Mouse (Mus musculus) adrenal gland (tissue): ENCODE measurements around the gene Mkrn2os.
"Not testable (repeated sequence)": the region's sequence is repeated elsewhere in the genome, so short reads cannot be mapped to it uniquely, and the experiment has no call there.

Source experiments
- intact Hi-C: fragments of 180-260 bp; cut with DNase I; formaldehyde crosslinking; loops from one replicate; pipeline ENCODE4 v1.15.1; 2025
- long read RNA-seq, 2 experiments: library from polyadenylated mRNA; unstranded; transcript quantifications; one replicate each; pipeline ENCODE4 v2.0.0; 2020; ENCODE audit warnings: borderline replicate concordance in 1 of 2; ENCODE audit not compliant: insufficient replicate concordance in 1 of 2

Gene Mkrn2os
- long read RNA-seq, experiment 1 = 0 reads
- long read RNA-seq, experiment 2 = 0 reads

- intact Hi-C loops = no loop called here
Measured at GRCm38 (mm10) chr6:115592458-115592857, at the start of gene Mkrn2os. Mkrn2os (minus strand) TSS chr6:115592576.

GRCm38 (mm10) chr6:115638188-115638587, 45.8 kb upstream of the Mkrn2os start:
- intact Hi-C loops = not testable (repeated sequence)

GRCm38 (mm10) chr6:115634015-115634414, 41.6 kb upstream of the Mkrn2os start:
- intact Hi-C loops = no loop called here

GRCm38 (mm10) chr6:115631056-115631795, 38.9 kb upstream of the Mkrn2os start:
- intact Hi-C loops = no loop called here

GRCm38 (mm10) chr6:115626121-115626520, 33.7 kb upstream of the Mkrn2os start:
- intact Hi-C loops = no loop called here

GRCm38 (mm10) chr6:115620942-115621341, 28.6 kb upstream of the Mkrn2os start:
- intact Hi-C loops = no loop called here

- intact Hi-C loops = no loop called here
Measured at GRCm38 (mm10) chr6:115619818-115620217, 27.4 kb upstream of the Mkrn2os start.

- intact Hi-C loops = no loop called here
Measured at GRCm38 (mm10) chr6:115615983-115616382, 23.6 kb upstream of the Mkrn2os start.

GRCm38 (mm10) chr6:115613793-115614192, 21.4 kb upstream of the Mkrn2os start:
- intact Hi-C loops = loop anchor here (5.0 kb wide), 1 partner anchor 44 kb away; no protein-coding TSS in a partner anchor

- intact Hi-C loops = loop anchor here (5.0 kb wide), 1 partner anchor 47 kb away; no protein-coding TSS in a partner anchor
Measured at GRCm38 (mm10) chr6:115610301-115610700, 17.9 kb upstream of the Mkrn2os start.

GRCm38 (mm10) chr6:115609121-115609520, 16.7 kb upstream of the Mkrn2os start:
- intact Hi-C loops = loop anchor here (10.0 kb wide), 1 partner anchor 196 kb away; the partner anchor contains the start of gene Rpl32

- intact Hi-C loops = loop anchor here (10.0 kb wide), 1 partner anchor 197 kb away; the partner anchor contains the start of gene Rpl32
Measured at GRCm38 (mm10) chr6:115607429-115607828, 15.1 kb upstream of the Mkrn2os start.

- intact Hi-C loops = loop anchor here (10.0 kb wide), 1 partner anchor 198 kb away; the partner anchor contains the start of gene Rpl32
Measured at GRCm38 (mm10) chr6:115606461-115606860, 14.1 kb upstream of the Mkrn2os start.

- intact Hi-C loops = loop anchor here (5.0 to 10.0 kb wide), 2 partner anchors 75 to 203 kb away; partner anchors contain the start of genes Raf1 and Rpl32
Measured at GRCm38 (mm10) chr6:115601715-115602523, 9.5 kb upstream of the Mkrn2os start, which contains the start of gene Mkrn2. Mkrn2 (plus strand) TSS chr6:115601902.

- intact Hi-C loops = loop anchor here (5.0 to 10.0 kb wide), 2 partner anchors 76 to 203 kb away; partner anchors contain the start of genes Raf1 and Rpl32
Measured at GRCm38 (mm10) chr6:115601322-115601714, 8.9 kb upstream of the Mkrn2os start.

- intact Hi-C loops = no loop called here
Measured at GRCm38 (mm10) chr6:115595667-115596066, 3.3 kb upstream of the Mkrn2os start.

- intact Hi-C loops = no loop called here
Measured at GRCm38 (mm10) chr6:115594463-115594862, 2.1 kb upstream of the Mkrn2os start.

GRCm38 (mm10) chr6:115593252-115593651, 876 bp upstream of the Mkrn2os start:
- intact Hi-C loops = no loop called here

- intact Hi-C loops = no loop called here
Measured at GRCm38 (mm10) chr6:115591692-115592359, 550 bp downstream of the Mkrn2os start.

GRCm38 (mm10) chr6:115586321-115586720, 6.1 kb downstream of the Mkrn2os start:
- intact Hi-C loops = no loop called here

- intact Hi-C loops = no loop called here
Measured at GRCm38 (mm10) chr6:115584176-115584575, 8.2 kb downstream of the Mkrn2os start.
